Mouse (Mus musculus): ENCODE results near the gene Pear1. TPM values are rescaled to one million over a fixed set of nuclear protein-coding genes. Genes with fewer than 3 reads are reported as not detected.

The Pear1 gene
- total and polyA plus RNA-seq, 2 experiments from 2014 or later = 7.4 to 19.4 TPM

GRCm38 (mm10) chr3:87783282-87784023, 40.7 kb downstream of the Pear1 start:
- ATAC-seq = no peak
- Histone ChIP-seq H3K27me3 (ENCODE audit: insufficient read depth, low read length) (no peaks in the 10 kb centered on the region), H3K4me3 (ENCODE audit: low read length) (no peak overlapping the region)

GRCm38 (mm10) chr3:87779086-87779485, 45.0 kb downstream of the Pear1 start:
- no peak overlapping the region for H3K4me2 ChIP-seq (ENCODE audit: low read depth, low read length)
- 0 out of 2 replicates have a peak, but pooled peaks cover 5% of the 10 kb centered on the region for H3K4me1 ChIP-seq (ENCODE audit: insufficient read depth, low read length)
- DNase-seq (ENCODE audit: low spot score) = no peak
- no peak for TF ChIP-seq CTCF (IDR thresholded peaks at IDR 0.05; ENCODE audit: low read depth)
- H3K27me3 ChIP-seq (ENCODE audit: insufficient read depth, low read length) = no peaks in the 10 kb centered on the region
- no peak overlapping the region for H3K27ac ChIP-seq
- H3K9ac ChIP-seq (replicated peaks; ENCODE audit: low read length) = no peak overlapping the region
- ATAC-seq = 0 out of 2 replicates have a peak, but pooled peaks have one; percentile 27
- no peaks in the 10 kb centered on the region for H3K36me3 ChIP-seq (ENCODE audit: insufficient read depth, low read length)
- H3K9me3 ChIP-seq (ENCODE audit: low read length) = no peaks in the 10 kb centered on the region
- H3K4me3 ChIP-seq (ENCODE audit: low read length) = no peak overlapping the region
- 46% methylated on average over 2 of the region's 2 CpGs for WGBS

More at GRCm38 (mm10) chr3:87783282-87784023, 40.7 kb downstream of the Pear1 start:
- Histone ChIP-seq H3K9me3 (ENCODE audit: low read length) (no peaks in the 10 kb centered on the region), H3K36me3 (ENCODE audit: insufficient read depth, low read length) (no peaks in the 10 kb centered on the region), H3K9ac (replicated peaks; ENCODE audit: low read length) (no peak overlapping the region), H3K4me2 (ENCODE audit: low read depth, low read length) (no peak overlapping the region), H3K27ac (no peak overlapping the region), H3K4me1 (ENCODE audit: insufficient read depth, low read length) (0 out of 2 replicates have a peak, but pooled peaks cover 5% of the 10 kb centered on the region)
- WGBS = 77% methylated on average over 25 of the region's 25 CpGs
- no peak for DNase-seq (ENCODE audit: low spot score)
- no peak for TF ChIP-seq CTCF (IDR thresholded peaks at IDR 0.05; ENCODE audit: low read depth)

- Histone ChIP-seq H3K9me3 (ENCODE audit: low read length) (no peaks in the 10 kb centered on the region), H3K4me1 (ENCODE audit: insufficient read depth, low read length) (0 out of 2 replicates have a peak, but pooled peaks cover 5% of the 10 kb centered on the region), H3K4me3 (ENCODE audit: low read length) (no peak overlapping the region), H3K27me3 (ENCODE audit: insufficient read depth, low read length) (no peaks in the 10 kb centered on the region), H3K9ac (replicated peaks; ENCODE audit: low read length) (peak overlapping the region; percentile 7; the same call in 1 of the 2 replicates), H3K27ac (no peak overlapping the region), H3K36me3 (ENCODE audit: insufficient read depth, low read length) (no peaks in the 10 kb centered on the region), H3K4me2 (ENCODE audit: low read depth, low read length) (peak overlapping the region; percentile 38)
- ATAC-seq = peak; percentile 21; the same call in 1 of the 2 replicates
- TF ChIP-seq CTCF (IDR thresholded peaks at IDR 0.05; ENCODE audit: low read depth) = no peak
- peak; percentile 33 for DNase-seq (ENCODE audit: low spot score)
- 32% methylated on average over 23 of the region's 23 CpGs for WGBS
Measured at GRCm38 (mm10) chr3:87778283-87778682, 45.8 kb downstream of the Pear1 start.

- TF ChIP-seq CTCF (IDR thresholded peaks at IDR 0.05; ENCODE audit: low read depth) = no peak
- DNase-seq (ENCODE audit: low spot score) (no peak), ATAC-seq (no peak)
- H3K27me3 ChIP-seq (ENCODE audit: insufficient read depth, low read length) = peaks cover 4% of the 10 kb centered on the region; the same call in 1 of the 2 replicates
- 50% methylated on average over 6 of the region's 6 CpGs for WGBS
- no peak overlapping the region for H3K27ac ChIP-seq
- H3K4me3 ChIP-seq (ENCODE audit: low read length) = no peak overlapping the region
- H3K4me1 ChIP-seq (ENCODE audit: insufficient read depth, low read length) = no peaks in the 10 kb centered on the region
- H3K9me3 ChIP-seq (ENCODE audit: low read length) = no peaks in the 10 kb centered on the region
- H3K4me2 ChIP-seq (ENCODE audit: low read depth, low read length) = no peak overlapping the region
- no peaks in the 10 kb centered on the region for H3K36me3 ChIP-seq (ENCODE audit: insufficient read depth, low read length)
- no peak overlapping the region for H3K9ac ChIP-seq (replicated peaks; ENCODE audit: low read length)
Measured at GRCm38 (mm10) chr3:87771088-87771487, 53.0 kb downstream of the Pear1 start.

- H3K4me1 ChIP-seq (ENCODE audit: insufficient read depth, low read length) = no peaks in the 10 kb centered on the region
- no peak overlapping the region for H3K27ac ChIP-seq
- ATAC-seq (no peak), DNase-seq (ENCODE audit: low spot score) (peak; percentile 82)
- H3K36me3 ChIP-seq (ENCODE audit: insufficient read depth, low read length) = no peaks in the 10 kb centered on the region
- 0% methylated on average over 4 of the region's 4 CpGs for WGBS
- H3K27me3 ChIP-seq (ENCODE audit: insufficient read depth, low read length) = peaks cover 4% of the 10 kb centered on the region; the same call in 1 of the 2 replicates
- no peaks in the 10 kb centered on the region for H3K9me3 ChIP-seq (ENCODE audit: low read length)
- TF ChIP-seq CTCF (IDR thresholded peaks at IDR 0.05; ENCODE audit: low read depth) = peak; percentile 92
- H3K4me2 ChIP-seq (ENCODE audit: low read depth, low read length) = no peak overlapping the region
- no peak overlapping the region for H3K9ac ChIP-seq (replicated peaks; ENCODE audit: low read length)
- no peak overlapping the region for H3K4me3 ChIP-seq (ENCODE audit: low read length)
Measured at GRCm38 (mm10) chr3:87770280-87770679, 53.8 kb downstream of the Pear1 start.

- no peak overlapping the region for H3K4me3 ChIP-seq (ENCODE audit: low read length)
- TF ChIP-seq CTCF (IDR thresholded peaks at IDR 0.05; ENCODE audit: low read depth) = no peak
- H3K27me3 ChIP-seq (ENCODE audit: insufficient read depth, low read length) = peaks cover 4% of the 10 kb centered on the region; the same call in 1 of the 2 replicates
- H3K27ac ChIP-seq = no peak overlapping the region
- H3K4me1 ChIP-seq (ENCODE audit: insufficient read depth, low read length) = no peaks in the 10 kb centered on the region
- 85% methylated on average over 8 of the region's 8 CpGs for WGBS
- H3K36me3 ChIP-seq (ENCODE audit: insufficient read depth, low read length) = no peaks in the 10 kb centered on the region
- no peak overlapping the region for H3K9ac ChIP-seq (replicated peaks; ENCODE audit: low read length)
- ATAC-seq (no peak), DNase-seq (ENCODE audit: low spot score) (no peak)
- H3K9me3 ChIP-seq (ENCODE audit: low read length) = no peaks in the 10 kb centered on the region
- no peak overlapping the region for H3K4me2 ChIP-seq (ENCODE audit: low read depth, low read length)
Measured at GRCm38 (mm10) chr3:87769506-87769905, 54.6 kb downstream of the Pear1 start.

- Histone ChIP-seq H3K9me3 (ENCODE audit: low read length) (no peaks in the 10 kb centered on the region), H3K27ac (peak overlapping the region; percentile 52; the same call in 1 of the 2 replicates), H3K27me3 (ENCODE audit: insufficient read depth, low read length) (peaks cover 4% of the 10 kb centered on the region; the same call in 1 of the 2 replicates), H3K4me3 (ENCODE audit: low read length) (peak overlapping the region; percentile 26), H3K36me3 (ENCODE audit: insufficient read depth, low read length) (no peaks in the 10 kb centered on the region), H3K4me2 (ENCODE audit: low read depth, low read length) (peak overlapping the region; percentile 42), H3K9ac (replicated peaks; ENCODE audit: low read length) (0 out of 2 replicates have a peak overlapping the region, but pooled peaks have one; percentile 9), H3K4me1 (ENCODE audit: insufficient read depth, low read length) (no peaks in the 10 kb centered on the region; the same call in 1 of the 2 replicates)
- 2% methylated on average over 36 of the region's 37 CpGs for WGBS
- TF ChIP-seq CTCF (IDR thresholded peaks at IDR 0.05; ENCODE audit: low read depth) = peak; percentile 65
- DNase-seq (ENCODE audit: low spot score) (peak; percentile 65), ATAC-seq (peak; percentile 46)
Measured at GRCm38 (mm10) chr3:87768844-87769243, 55.3 kb downstream of the Pear1 start.

Measured in hindbrain, postnatal 0 days (tissue).